Mouse (Mus musculus) adrenal gland, adult (tissue): ENCODE results near the gene Lrig1.
"Not testable (repeated sequence)": the region's sequence is repeated elsewhere in the genome, so short reads cannot be mapped to it uniquely, and the experiment has no call there.

ENCODE experiments used
- DNase-seq, 2 experiments: peaks; one replicate each; pipeline ENCODE4 v3.0.0; 2022 to 2023; ENCODE audit warnings: low spot score in 1 of 2; ENCODE audit not compliant: inconsistent age in 2 of 2

The Lrig1 gene

DNA sequence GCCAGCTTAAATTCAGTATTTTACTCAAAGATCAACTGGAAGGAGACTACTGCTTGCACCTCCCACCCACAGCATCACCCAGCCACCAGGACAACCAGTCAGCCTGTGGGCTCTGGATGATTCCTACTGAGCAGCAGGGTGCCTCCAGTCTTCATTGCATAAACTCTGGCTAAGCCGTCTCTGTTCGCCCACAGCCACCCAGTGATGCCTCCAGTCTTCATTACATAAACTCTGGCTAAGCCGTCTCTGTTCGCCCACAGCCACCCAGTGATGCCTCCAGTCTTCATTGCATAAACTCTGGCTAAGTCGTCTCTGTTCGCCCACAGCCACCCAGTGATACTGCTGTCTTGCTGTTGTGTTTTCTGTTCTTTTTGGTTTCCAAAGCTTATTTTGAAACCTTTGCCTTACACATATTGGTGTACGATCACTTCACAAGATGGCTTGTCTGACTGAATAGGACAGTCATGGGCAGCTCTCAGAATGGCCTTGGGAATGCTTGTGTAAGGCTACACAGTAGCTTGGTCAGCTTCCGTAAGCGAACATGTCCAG, 115.7 kb downstream of the Lrig1 start:
- no peak for DNase-seq

DNA sequence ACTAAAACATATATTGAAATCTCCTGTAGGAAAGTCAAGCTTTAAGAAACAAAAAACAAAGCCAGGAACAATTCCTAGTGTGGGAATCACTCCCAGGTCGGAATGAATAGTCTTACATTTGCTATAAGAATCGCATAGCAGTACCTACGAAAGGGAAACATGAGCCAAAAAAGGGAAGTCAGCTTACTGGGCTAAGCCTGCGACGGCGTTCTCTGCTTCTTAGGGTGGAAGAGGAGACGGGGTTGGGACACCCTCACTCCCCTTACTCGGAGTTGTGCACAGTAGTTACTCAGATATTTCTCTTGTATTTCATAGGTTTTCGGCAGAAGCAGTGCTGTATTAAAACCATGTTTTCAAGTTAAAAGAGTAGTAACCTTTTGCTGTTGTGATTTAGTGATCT, 117.9 kb downstream of the Lrig1 start:
- no peak for DNase-seq

DNA sequence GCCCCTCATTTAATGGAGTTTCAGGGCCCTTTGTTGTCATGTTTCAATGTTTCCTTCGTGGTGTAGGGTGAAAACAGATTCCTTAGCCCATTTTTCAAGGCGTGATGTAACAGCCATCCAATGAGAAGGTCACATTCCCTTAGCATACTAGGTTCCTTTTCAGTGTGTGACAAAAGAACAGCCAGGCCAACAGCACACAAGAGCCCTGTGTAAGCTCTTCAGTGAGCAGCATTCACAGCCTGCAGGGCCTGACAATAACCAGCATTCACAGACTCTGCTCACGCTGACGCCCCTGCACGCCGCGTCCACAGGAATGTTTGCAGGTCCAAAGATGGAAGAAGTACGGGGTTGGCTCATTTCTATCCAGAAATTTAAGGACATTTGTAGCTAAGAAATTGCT, 122.0 kb downstream of the Lrig1 start:
- no peak for DNase-seq

DNA sequence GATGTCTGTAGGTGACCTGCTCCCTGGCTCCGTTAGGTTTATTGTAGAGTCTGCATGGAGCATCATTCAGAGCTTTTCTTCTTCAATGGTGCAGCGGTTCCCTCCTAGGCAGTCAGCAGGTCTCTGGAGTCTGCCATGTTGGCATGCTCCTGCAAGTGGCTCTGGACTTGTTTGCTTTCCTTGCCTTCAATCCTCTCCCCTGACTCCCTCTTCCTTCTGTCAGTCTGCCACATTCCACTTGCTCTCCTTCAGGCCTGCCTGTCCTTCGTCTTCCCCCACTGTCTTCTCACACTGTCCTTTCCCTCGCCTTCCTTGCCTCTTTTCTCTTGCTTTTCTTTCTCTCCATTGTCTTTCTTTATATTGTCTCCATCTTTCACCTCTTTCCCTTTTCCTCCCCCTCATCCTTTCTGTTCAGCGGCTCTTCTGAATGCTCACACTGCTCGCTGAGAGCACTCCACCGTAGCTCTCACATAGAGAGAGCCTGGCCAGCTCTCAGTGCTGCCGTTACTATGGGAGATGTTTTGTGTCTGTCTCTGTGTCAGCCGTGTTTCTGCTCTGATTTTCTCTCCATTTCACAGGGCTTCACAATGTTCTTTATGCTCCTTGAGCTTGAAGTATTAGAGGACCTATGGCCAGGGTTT, 124.3 kb downstream of the Lrig1 start:
- no peak for DNase-seq

DNA sequence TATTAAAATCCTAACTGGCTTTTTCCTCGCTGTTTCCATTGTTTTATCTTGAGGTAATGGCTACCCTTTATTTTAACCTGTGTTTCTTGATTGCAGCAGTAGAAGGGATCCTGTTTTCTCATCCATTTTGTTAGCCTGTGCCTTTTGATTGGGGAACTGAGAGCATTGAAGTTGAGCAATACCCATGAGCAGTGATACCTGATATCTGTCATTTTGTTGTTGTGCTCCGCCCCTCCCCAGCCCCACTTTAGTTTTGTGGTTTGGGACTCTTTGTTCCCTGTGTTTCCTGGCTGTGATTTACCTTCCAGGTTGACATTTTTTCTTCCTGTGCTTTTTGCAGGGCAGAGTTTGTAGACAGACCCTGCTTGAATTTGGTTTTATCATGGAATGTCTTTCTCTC, 131.9 kb downstream of the Lrig1 start:
- DNase-seq = no peak

DNA sequence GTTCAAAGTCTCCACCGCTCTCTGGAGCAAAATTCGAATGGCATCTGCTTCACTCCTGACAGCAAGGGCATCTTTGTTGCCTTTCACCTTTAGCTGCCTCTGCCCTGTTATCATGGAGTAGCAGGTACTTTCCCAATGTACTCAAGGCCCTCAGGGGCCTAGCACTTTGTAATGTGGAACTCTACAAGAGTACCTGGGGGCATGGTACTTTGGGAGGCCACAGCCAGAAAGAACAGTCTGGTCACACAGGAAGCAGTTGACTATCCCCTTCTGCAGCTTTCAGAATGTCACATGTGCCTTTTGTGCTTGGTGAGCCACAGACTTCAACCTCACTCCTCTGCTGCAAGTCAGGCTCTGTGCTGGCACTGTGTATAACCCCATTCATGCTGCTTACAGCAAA, 134.2 kb downstream of the Lrig1 start:
- no peak for DNase-seq

DNA sequence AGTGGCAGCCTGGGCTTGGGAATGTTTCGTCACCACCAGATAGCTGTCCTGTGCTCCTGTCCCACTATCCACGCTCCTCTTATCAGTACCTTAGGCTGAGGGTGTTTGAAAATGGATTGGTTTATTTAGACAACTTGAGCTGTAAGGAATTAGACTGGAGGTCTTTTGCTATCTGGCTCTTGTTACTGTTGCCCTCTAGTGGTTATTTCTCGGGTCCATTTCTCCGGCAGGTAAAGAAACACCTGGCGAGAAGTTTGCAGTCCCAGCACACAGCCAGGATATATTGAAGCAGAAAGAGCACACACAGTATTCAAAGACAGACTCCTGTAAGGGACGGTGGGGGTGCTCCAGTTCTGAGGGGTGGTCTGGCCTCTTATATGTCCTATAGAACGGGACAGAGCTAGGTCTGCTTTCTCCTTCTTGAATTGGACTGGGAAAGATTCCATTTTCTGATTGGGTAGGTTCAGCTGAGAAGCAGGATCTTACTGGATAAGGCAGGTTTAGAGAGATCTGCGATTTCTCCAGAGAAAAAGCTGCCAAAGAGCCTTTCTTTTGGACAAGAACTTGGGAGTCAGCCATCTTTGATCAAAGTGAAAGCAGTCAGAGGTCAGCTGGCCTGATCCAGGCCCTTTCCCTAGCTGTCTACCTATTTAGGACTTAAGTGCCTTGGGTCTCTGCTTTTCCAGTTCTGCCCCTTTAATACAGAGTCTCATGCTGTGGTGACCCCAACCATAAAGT, 136.6 kb downstream of the Lrig1 start:
- peak in 1 of 2 experiments; percentile 43 for DNase-seq

DNA sequence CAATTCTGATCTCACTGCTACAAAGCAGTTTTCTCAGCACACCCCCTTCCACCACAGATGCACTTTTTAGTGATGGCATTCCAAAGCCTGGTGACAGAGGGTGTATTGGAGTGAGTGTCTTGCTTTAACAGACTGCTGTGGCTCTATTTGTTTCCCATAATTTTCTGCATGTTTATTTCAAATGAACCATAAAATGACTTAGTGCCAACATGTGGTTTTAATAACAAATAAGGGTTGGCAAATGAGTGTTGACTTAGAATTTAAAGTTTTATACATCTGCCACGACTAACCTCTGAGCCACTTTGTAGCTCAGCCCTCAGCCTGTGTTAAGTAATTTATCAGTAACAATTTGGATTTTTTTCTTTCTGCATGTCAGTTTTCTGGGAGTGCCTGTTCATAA, 138.6 kb downstream of the Lrig1 start:
- no peak for DNase-seq

DNA sequence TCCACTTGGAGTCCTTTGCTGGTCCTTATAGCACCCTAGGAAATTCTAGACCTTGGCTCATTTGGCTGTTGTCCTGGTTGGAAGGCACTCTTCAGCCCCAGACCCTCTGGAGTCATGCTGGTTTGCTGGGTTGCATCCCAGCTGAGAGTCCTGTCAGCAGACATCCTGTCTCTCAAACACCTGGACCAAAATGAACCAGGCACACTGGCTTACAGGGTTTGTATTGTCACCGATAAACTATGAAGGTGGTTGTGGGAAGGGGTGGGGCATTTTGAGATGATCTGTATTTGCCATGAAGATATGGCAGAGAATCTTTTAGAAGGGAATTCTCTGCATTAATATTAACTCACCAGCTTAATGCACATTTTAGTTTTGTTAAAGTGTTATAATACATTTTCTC, 139.1 kb downstream of the Lrig1 start:
- DNase-seq = no peak

DNA sequence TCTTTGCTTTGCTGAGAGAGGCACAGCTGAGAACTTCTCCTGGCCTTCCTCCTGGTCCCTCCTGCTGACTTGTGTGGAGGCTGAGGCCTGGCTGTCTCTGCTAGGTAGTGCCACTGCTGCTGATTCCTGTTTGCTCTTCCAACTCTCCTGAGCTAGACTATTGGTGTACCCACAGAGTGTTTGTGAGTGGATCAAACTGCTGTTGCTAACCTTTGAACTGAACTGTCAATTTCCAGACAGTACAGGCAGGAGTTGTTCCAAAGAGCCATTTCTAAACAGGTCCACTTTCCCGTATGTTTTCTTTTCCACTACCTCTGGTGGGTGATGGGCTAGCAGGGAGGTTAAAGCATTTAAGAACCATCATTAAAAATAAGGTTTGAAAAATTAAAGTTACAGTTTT, 141.4 kb downstream of the Lrig1 start:
- not testable (repeated sequence) for DNase-seq
